Mouse (Mus musculus) erythroid progenitor cell, adult 5-6 weeks (primary cell): Measurements from ENCODE around the gene Acox2. TPM values are rescaled to one million over a fixed set of nuclear protein-coding genes. Genes with fewer than 3 reads are reported as not detected.
A peak's percentile ranks its signal among the peaks of the same experiment; 100 is the strongest.
"Not testable (repeated sequence)": the region's sequence is repeated elsewhere in the genome, so short reads cannot be mapped to it uniquely, and the experiment has no call there.

Experiments
- ATAC-seq: replicated peaks from 2 replicates; pipeline ENCODE4 v1.8.0; 2016; ENCODE audit warnings: moderate number of reproducible peaks, mild to moderate bottlenecking, moderate TSS enrichment, inconsistent platforms; ENCODE audit not compliant: poor library complexity, low FRiP score, severe bottlenecking
- total RNA-seq, 2 experiments: library from RNA; stranded (forward) in 1 of 2; stranded (reverse) in 1 of 2; fragments of 150-400 nt in 1 of 2; fragments of 186-747, 209-891 nt in 1 of 2; gene quantifications; 2 replicates each; pipeline versions ENCODE4 v1.2.3 to v1.2.4; 2015 to 2017; ENCODE audit warnings: low replicate concordance in 2 of 2

Acox2 gene
- total RNA-seq (2015; ENCODE audit: low replicate concordance) = not detected in 2 replicates
- not detected in 2 replicates for total RNA-seq (2017; ENCODE audit: low replicate concordance)

GRCm38 (mm10) chr14:8259166-8259565, at the start of gene Acox2:
Gene Acox2 (minus strand): TSS chr14:8259353.
- no peak for ATAC-seq

GRCm38 (mm10) chr14:8308650-8309049, 49.5 kb upstream of the Acox2 start:
- no peak for ATAC-seq

- ATAC-seq = no peak
Observed at GRCm38 (mm10) chr14:8306884-8307283, 47.7 kb upstream of the Acox2 start.

GRCm38 (mm10) chr14:8305014-8305413, 45.9 kb upstream of the Acox2 start:
- ATAC-seq = no peak

- ATAC-seq = no peak
Observed at GRCm38 (mm10) chr14:8304082-8304481, 44.9 kb upstream of the Acox2 start.

GRCm38 (mm10) chr14:8302687-8303086, 43.5 kb upstream of the Acox2 start:
- no peak for ATAC-seq

- ATAC-seq = 0 out of 2 replicates have a peak, but pooled peaks have one; percentile 42
Observed at GRCm38 (mm10) chr14:8300281-8300680, 41.1 kb upstream of the Acox2 start.

GRCm38 (mm10) chr14:8297889-8298293, 38.7 kb upstream of the Acox2 start:
- no peak for ATAC-seq

- ATAC-seq = no peak
Observed at GRCm38 (mm10) chr14:8294257-8294656, 35.1 kb upstream of the Acox2 start.

- peak; percentile 100 for ATAC-seq
Observed at GRCm38 (mm10) chr14:8286595-8286994, 27.4 kb upstream of the Acox2 start.

GRCm38 (mm10) chr14:8283784-8284183, 24.6 kb upstream of the Acox2 start:
- no peak for ATAC-seq

GRCm38 (mm10) chr14:8271281-8271680, 12.1 kb upstream of the Acox2 start:
- not testable (repeated sequence) for ATAC-seq

GRCm38 (mm10) chr14:8264378-8264777, 5.2 kb upstream of the Acox2 start:
- no peak for ATAC-seq

GRCm38 (mm10) chr14:8262242-8262641, 3.1 kb upstream of the Acox2 start:
- no peak for ATAC-seq

- no peak for ATAC-seq
Observed at GRCm38 (mm10) chr14:8260214-8260613, 1.1 kb upstream of the Acox2 start.

- 0 out of 2 replicates have a peak, but pooled peaks have one; percentile 38 for ATAC-seq
Observed at GRCm38 (mm10) chr14:8258752-8259151, 401 bp downstream of the Acox2 start.

GRCm38 (mm10) chr14:8258335-8258627, 872 bp downstream of the Acox2 start:
- no peak for ATAC-seq

- ATAC-seq = no peak
Observed at GRCm38 (mm10) chr14:8257521-8258334, 1.4 kb downstream of the Acox2 start.

- ATAC-seq = no peak
Observed at GRCm38 (mm10) chr14:8256881-8257280, 2.3 kb downstream of the Acox2 start.

GRCm38 (mm10) chr14:8256072-8256471, 3.1 kb downstream of the Acox2 start:
- no peak for ATAC-seq

GRCm38 (mm10) chr14:8255076-8255729, 4.0 kb downstream of the Acox2 start:
- no peak for ATAC-seq
